Mouse (Mus musculus): ENCODE results near the gene Loxl1.
A peak's percentile ranks its signal among the peaks of the same experiment; 100 is the strongest.
"Not testable (repeated sequence)": the region's sequence is repeated elsewhere in the genome, so short reads cannot be mapped to it uniquely, and the experiment has no call there.

Loxl1 gene

DNA sequence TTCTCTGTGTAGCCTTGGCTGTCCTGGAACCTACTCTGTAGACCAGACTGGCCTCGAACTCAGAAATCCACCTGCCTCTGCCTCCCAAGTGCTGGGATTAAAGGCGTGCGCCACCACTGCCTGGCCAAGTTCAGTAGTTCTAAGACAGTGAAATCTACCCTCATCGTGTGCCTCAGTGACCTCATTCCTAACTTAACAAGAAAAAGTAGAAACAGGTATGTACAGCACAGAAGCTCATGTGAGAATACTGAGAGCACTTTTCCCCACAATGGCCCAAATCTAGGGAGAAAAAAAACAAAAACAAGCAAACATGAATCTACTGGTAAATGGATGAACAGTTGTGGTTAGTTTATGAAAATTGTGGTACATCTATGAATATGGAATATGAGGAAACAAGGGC is 34.7 kb downstream of the Loxl1 start:
- no peak for DNase-seq (ENCODE audit: low spot score in 2 of 2)

- no peak for DNase-seq (ENCODE audit: low spot score in 2 of 2)
Observed at GRCm38 (mm10) chr9:58276346-58276745, 36.6 kb downstream of the Loxl1 start.

DNA sequence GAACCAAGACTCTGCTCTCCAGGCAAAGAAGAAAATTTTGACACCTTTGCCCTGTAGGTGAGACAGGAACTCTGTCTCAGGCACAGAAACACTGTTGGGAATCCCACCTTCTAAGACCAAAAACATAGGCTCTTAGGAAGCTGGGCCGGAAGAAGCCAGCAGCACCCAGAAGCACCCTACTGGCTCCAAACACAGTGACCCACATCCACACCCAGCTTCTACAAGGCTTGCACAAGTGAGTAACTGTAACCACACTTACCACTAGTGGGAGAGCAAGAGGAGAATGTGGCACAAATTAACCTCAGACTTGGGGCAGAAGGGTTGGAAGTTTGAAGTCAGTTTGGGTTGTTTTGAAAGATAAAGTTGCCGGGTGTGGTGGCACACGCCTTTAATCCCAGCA is 37.2 kb downstream of the Loxl1 start:
- no peak for DNase-seq (ENCODE audit: low spot score in 2 of 2)

DNA sequence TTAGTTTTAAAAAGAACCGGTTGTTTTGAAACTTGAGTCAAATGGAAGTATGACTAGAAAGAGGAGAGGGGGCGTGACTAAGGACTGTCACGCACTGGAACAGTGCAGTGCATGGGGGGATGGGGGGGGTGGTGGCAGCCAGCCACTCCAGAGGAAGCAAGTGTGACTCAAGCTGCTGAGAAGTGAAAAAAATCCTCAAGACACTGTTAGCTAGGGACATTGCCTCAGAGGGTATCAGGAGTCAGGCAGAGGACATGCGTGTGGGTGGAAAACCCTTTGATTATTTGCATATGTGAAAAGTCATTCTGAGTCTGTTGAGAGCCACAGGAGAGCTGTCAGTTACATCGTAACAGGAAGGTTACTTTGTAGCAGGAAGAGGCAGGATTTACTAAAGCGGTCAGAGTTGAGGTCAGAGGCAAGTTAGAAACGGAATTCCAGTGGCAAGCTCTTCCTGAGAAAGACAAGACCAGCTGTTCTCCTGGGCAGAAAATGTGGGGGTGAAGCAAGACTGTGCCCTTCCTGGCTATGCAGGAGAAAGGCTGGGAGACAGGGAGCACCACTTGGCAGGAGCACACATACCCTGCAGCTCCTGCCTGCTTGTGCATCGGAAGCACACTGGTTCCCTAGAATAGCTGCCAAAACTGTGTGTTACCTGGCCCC is 37.7 kb downstream of the Loxl1 start:
- no peak for DNase-seq (ENCODE audit: low spot score in 2 of 2)

- no peak for DNase-seq (ENCODE audit: low spot score in 2 of 2)
Observed at GRCm38 (mm10) chr9:58274626-58275025, 38.4 kb downstream of the Loxl1 start.

- no peak for DNase-seq (ENCODE audit: low spot score in 2 of 2)
Observed at GRCm38 (mm10) chr9:58274101-58274604, 38.8 kb downstream of the Loxl1 start.

- DNase-seq (ENCODE audit: low spot score in 2 of 2): no peak
Observed at GRCm38 (mm10) chr9:58272855-58273254, 40.1 kb downstream of the Loxl1 start.

GRCm38 (mm10) chr9:58272068-58272541 is 40.9 kb downstream of the Loxl1 start:
- DNase-seq (ENCODE audit: low spot score in 2 of 2): no peak

DNA sequence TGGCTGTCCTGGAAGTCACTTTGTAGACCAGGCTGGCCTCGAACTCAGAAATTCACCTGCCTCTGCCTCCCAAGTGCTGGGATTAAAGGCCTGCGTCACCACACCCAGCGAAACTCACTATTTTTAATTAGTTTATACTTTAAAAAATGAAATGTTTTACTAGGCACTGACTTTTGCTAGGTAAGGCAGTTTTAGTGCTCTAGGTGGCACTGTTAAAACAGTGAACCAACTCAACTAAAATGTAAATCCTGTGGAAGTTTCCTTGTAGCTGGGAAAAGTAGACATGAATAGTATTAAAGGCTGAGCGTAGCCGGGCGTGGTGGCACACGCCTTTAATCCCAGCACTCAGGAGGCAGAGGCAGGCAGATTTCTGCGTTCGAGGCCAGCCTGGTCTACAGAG is 41.4 kb downstream of the Loxl1 start:
- not testable (repeated sequence) for DNase-seq (ENCODE audit: low spot score in 2 of 2)

- no peak for DNase-seq (ENCODE audit: low spot score in 2 of 2)
Observed at GRCm38 (mm10) chr9:58271109-58271508, 41.9 kb downstream of the Loxl1 start.

DNA sequence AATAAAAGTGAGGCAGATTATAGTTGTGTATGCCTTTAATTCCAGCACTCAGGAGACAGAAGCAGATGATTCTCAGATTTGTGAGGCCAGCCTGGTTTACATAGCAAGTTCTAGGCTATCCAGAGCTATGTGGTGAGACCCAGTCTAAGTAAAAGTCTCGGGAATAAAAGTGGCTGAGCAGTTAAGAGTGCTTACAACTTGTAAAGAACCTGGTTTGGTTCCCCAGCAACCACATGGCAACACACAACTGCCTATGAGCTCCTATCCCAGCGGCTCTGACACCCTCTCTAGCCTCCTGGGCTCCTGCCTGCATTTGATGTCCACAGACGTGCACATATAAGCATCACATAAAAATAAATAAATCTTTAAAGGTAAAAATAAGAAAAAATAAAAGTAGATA is 42.9 kb downstream of the Loxl1 start:
- DNase-seq (ENCODE audit: low spot score in 2 of 2): no peak

- peak in 1 of 2 experiments; percentile 47 for DNase-seq (ENCODE audit: low spot score in 2 of 2)
Observed at GRCm38 (mm10) chr9:58268384-58269313, 44.3 kb downstream of the Loxl1 start.

DNA sequence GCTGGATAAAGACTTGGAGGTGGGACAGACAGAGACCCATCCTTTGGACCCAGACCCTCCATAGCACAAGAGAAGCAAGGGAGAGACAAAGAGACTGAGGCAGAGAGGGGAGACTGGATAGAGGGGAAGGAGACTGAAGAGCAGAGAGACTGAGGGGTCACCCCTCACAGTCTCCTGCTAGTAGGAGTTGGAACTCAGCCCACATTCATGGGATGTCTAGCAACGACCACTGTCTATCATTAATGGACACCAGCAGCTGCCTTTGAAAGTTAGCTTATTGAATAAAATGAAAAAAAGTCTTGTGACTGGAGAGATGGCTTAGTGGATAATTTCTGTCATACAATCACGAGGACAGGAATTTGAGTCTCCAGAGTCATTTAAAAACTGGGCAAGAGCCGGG is 45.9 kb downstream of the Loxl1 start:
- DNase-seq (ENCODE audit: low spot score in 2 of 2): no peak

DNA sequence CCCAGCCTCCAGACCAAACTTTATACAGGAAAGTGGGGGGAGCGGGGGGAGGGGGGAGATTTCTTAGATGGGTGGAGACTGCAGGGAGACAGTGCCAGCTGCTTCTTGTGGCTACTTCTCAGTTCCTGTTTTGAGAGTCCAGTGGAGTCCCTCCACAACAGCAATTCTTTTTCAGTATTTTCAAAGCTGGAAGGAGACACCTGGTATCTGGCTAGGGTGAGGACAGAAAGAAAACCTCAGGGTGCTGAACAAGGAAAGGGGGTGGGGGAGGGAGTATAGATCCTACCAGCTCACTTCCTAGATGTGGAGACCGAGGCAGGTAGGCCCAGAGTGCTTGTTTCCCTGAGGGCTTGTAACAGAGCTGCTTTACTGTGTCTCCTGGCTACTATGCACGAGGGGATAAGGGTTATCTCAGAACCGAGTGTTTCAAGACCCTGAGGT is 46.4 kb downstream of the Loxl1 start:
- no peak for DNase-seq (ENCODE audit: low spot score in 2 of 2)

DNA sequence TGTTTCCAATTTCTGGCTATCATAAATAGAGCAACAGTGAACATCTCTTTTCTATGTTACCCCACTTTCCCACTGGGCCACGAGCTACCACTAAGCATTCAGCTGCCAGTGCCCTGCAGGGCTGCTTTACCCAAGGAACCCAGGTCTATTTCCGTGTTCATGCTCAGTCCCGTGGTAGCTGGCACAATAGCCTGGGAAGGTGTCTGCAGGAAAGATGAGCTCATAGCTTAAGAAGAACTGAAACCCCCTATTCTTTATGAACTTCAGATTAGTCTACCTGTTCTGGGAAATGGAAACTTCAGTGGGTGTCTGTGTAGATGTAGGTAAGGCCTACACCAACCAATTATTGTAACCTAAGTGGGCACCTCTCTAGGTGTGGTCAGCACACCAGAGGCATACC is 47.6 kb downstream of the Loxl1 start:
- DNase-seq (ENCODE audit: low spot score in 2 of 2): no peak

- DNase-seq (ENCODE audit: low spot score in 2 of 2): no peak
Observed at GRCm38 (mm10) chr9:58262507-58262906, 50.5 kb downstream of the Loxl1 start.

DNA sequence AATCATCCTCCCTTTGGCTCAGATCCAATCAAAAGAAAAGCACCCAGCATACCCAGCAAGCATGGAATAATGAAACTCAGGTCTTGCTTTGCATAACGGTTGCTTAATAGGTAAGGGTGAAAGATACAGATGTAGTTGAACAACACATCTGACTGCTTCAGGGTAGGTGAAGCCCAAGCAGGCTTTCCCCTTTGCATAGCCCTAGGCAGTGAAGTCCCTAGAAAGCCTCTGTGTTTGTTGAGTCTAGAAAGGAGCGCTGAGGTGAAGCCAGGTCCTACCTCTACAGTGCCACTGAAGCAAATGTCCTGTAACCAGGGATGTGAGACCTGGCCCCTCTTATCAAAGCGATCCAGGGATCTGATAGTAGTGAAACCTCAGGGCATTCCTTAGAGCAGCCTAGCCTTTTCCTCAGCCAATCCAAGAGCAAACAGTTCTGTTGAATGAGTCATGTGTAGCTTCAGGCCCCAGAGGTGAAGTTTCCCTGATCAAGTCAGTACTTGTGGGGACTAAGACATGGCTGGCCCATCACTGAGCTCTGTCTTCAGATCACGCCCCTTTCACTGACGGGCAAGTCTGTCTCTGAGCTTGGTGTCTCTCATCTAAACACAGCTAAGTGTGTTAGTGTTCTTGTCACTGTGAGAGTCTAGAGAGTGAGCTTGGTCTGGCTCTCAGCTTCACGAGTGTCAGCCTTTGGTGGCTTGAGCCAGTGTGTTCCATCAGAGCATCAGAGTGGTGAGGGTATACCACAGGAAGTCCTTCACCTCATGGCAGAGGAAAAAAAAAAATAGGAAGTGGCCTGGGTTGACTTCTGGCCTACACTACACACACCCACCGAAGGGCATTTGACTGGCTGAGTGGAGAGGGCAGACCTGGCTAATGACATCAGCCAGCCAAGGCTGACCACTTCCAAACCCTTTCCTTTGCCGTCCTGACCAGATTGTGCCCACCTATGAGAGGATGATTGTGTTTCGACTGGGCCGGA is 57.0 kb downstream of the Loxl1 start:
- no peak for DNase-seq (ENCODE audit: low spot score in 2 of 2)

- DNase-seq (ENCODE audit: low spot score in 2 of 2): no peak
Observed at GRCm38 (mm10) chr9:58255105-58255504, 57.9 kb downstream of the Loxl1 start.

GRCm38 (mm10) chr9:58253805-58254122 is 59.2 kb downstream of the Loxl1 start:
- not testable (repeated sequence) for DNase-seq (ENCODE audit: low spot score in 2 of 2)

DNA sequence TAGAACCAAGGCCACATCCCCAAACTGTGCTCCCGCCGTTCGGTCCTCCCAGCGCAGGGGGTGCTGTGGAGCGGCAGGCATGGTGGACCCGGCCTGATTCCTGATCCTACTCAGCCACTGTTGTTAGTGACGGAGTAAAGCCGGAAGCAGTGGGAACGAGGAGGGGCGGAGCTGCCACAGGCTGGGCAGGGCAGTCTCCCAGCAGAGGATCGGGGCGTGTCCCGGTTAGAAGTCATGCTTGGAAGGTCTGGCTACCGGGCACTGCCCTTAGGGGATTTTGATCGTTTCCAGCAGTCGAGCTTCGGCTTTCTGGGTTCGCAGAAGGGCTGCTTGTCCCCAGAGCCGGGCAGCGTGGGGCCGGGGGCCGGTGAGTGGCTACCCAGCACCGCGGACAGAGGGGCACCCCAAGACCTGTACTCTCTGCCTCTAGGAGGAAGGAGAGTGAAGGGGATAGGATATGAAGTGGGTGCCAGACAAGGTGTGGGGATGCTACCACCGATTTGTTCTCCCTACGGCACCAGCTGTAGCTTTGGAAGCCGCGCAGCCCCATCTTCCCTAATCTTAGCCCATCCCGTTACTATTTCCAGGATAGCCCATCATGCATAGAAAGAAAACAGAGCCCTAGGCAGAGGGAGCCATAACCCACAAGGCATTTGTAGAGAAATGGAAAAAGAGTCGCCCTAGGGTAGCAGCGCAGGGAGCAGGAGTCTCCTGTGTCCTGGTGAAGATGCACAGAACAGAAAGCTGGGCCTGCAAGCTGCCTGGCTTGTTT is 59.8 kb downstream of the Loxl1 start, which contains the start of gene Stoml1:
Gene Stoml1 (plus strand): TSS at position 132 of the 772 bp plus-strand sequence.
- peak; percentile 87 for DNase-seq (ENCODE audit: low spot score in 2 of 2)

GRCm38 (mm10) chr9:58250730-58251129 is 62.3 kb downstream of the Loxl1 start:
- DNase-seq (ENCODE audit: low spot score in 2 of 2): not testable (repeated sequence)

Data from frontal cortex, postnatal 25 days (tissue).